Mouse (Mus musculus) testis, postnatal 10 days (tissue): Measurements from ENCODE around the gene Cx3cr1.
"Not testable (repeated sequence)": the region's sequence is repeated elsewhere in the genome, so short reads cannot be mapped to it uniquely, and the experiment has no call there.

Experiments used
- DNase-seq: peaks from one replicate; pipeline ENCODE4 v3.0.0; 2021; ENCODE audit warnings: low spot score

Gene Cx3cr1

DNA sequence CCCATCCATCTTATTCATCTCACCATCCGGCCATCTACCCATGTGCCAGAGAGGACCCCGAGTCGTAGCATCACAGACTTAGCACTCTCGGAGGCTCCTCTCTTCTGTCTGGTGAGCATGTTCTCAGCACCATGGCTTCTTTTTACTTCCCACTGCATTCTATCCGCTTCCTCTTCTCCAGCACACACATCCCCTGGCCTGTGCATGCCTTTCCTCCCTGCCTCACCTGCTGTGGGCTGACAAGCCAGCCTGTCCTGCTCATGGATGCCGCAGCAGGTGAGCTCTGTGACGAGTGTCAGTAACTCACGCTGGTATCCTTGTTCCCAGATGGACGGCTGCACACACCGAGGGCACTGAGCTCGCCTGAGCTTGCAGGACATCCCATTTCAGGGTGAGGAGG, at the start of gene Cx3cr1:
Cx3cr1 (minus strand) TSS at position 101 of the 400 bp plus-strand sequence.
- DNase-seq: no peak

DNA sequence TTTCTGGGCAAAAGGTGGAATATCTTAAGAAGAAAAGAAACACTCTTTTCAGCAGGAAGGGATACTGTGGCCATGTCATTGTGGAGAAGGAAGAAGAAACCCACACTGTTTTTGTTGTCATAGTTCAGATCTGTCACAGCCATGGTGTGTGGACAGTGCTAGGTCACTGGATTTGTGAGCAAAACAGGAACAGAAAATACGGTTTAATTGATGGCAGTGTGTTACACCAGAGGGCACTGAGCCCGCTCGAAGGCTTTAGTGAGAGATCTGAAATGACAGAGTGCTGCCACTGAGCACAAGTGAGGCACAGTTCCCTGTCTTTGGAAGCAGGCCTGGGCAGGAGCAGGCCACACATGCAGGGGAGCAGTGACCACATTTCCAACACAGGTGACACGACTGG, 48.5 kb upstream of the Cx3cr1 start:
- peak; percentile 36 for DNase-seq

DNA sequence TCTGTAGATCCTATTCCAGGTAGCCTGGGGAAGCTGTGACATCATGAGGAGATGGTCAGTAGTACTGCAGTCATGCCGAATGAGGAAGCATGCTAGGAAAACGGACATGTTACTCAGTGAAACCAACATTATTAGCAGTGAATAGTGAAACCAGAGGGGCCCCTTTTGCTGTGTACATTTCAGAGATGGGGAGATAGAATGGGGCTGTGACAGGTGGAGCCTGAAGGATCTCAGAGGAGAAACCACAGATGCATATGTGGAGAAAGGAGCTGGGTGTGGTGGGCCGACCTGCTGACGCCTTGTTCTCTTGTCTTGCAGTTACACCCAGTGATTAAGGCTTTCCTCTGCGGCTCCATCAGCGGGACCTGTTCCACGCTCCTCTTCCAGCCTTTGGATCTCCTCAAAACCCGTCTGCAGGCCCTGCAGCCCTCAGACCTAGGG, 46.5 kb upstream of the Cx3cr1 start:
- no peak for DNase-seq

DNA sequence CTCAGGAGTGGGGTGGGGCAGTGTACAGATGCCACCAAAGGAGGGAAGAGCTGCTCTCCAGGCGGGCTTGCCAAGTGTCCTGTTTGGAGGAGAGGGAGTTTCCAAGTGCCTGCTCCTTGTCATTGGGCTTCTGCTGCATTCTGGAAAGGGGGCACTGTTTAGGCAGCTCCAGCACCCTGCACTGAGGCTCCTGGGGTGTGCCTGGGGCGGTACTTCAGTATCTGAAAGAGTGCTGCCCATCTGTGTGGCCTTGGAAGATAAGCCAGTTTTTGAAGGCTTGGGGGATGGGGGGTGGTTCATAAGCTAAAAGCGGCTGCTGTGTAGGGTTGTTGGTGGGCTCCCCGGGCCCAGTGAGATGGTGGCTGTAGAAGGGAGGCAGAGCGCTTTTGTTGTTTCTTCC, 45.9 kb upstream of the Cx3cr1 start:
- peak; percentile 37 for DNase-seq

DNA sequence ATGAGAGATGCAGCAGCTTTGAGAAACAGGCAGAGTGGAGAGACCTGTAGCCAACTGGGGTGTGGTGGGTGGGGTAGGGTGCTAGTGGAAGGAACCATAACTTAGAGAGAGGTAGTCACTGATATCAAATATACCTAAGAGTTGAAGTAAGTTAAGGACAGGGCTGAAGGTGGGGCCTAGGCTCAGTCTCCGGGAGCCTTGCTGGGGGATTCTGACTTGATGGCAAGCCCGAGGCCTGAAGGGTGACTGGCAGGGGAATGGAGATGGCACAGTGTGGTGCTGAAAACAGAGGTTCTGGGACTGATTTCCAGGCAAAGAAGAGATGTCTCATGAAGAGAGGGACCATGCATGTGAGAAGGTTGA, 45.1 kb upstream of the Cx3cr1 start:
- DNase-seq: no peak

DNA sequence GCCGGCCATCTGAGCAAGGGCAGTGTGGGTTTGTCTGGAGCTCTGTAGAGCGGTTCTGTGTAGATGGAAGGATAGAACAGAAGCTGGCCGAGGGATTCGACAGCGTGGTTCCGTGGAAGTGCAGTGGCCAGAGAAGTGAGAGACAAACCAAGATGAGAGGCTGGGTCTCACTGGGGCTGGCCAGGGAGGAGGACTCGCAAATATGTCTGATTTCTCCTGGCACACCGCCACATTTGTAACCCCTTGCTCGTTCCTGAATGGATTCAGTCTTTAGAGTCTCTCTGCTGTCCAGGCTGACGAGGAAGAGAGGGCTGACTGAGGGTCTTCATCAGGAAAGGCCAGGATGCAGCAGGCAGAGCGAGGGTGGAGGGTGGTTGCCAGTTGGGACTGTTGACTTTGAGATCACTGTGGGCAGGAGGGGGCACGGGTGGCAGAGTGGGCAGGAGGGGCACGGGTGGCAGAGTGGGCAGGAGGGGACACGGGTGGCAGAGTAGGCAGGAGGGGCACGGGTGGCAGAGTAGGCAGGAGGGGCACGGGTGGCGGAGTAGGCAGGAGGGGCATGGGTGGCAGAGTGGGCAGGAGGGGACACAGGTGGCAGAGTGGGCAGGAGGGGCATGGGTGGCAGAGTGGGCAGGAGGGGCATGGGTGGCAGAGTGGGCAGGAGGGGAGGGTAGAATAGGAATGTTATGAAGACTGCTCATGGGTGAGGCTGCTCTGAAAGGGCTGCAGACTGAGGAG, 44.5 kb upstream of the Cx3cr1 start:
- peak; percentile 55 for DNase-seq

DNA sequence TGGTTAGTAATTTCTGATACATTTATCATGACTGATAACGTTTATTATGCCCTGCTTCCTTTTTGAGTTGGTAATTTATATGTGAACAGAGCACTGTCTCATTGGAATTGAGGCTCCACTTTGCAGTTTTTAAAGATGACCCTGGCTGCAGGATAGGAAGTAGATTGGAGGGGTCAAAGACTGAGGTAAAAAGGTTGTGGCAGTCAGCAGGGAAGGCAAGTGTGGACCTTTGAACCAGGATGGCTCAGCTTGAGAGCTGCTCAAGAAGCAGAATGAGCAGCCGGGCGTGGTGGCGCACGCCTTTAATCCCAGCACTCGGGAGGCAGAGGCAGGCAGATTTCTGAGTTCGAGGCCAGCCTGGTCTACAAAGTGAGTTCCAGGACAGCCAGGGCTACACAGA, 43.8 kb upstream of the Cx3cr1 start:
- DNase-seq: no peak

DNA sequence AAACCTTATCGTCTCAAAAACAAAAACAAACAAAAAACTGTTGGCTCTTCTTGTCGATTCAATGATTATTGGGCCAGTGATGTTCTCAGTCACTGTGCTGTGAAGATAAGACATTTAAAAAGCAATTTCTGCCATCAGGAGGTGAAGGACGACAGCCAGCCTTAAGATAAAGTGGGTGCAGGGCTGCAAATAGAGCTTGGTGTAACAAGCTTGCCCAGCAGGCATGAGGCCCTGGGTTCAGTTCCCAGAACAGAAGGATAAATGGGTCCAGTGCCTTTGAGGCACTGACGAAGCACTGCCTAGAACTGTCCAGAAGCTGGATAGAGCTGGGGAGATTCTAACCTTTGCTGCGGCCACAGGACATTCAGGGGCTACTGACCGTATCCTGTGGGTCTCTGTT, 42.8 kb upstream of the Cx3cr1 start:
- DNase-seq: no peak

DNA sequence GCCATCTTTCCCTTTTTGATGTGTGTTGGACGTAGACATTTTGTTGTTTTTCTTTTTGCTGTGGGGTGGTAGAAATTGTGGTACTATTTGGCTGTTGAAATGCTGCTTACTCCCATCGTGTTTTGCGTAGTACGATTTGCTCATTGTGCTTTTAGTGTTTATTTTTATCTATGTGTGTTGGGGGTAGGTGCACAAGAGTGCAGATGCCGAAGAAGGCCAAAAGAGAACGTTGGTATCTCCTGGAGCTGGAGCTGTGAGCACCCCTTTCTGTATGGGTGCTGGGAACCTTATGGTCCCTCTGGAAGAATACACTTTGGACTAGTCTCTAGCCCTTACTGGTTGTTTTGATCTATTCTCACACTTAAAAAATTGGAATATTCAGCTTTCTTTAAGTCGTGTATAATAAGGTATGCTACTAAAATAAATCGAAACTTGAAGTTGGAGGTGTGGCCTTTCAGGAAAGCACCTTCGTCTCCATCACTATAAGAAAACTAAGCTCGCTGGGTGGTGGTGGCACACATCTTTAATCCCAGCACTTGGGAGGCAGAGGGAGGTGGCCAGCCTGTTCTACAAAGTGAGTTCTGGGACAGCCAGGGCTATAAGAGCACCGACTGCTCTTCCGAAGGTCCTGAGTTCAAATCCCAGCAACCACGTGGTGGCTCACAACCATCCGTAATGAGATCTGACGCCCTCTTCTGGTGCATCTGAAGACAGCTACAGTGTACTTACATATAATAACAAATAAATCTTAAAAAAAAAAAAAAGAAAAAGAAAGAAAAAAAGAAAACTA, 41.7 kb upstream of the Cx3cr1 start:
- peak; percentile 32 for DNase-seq

DNA sequence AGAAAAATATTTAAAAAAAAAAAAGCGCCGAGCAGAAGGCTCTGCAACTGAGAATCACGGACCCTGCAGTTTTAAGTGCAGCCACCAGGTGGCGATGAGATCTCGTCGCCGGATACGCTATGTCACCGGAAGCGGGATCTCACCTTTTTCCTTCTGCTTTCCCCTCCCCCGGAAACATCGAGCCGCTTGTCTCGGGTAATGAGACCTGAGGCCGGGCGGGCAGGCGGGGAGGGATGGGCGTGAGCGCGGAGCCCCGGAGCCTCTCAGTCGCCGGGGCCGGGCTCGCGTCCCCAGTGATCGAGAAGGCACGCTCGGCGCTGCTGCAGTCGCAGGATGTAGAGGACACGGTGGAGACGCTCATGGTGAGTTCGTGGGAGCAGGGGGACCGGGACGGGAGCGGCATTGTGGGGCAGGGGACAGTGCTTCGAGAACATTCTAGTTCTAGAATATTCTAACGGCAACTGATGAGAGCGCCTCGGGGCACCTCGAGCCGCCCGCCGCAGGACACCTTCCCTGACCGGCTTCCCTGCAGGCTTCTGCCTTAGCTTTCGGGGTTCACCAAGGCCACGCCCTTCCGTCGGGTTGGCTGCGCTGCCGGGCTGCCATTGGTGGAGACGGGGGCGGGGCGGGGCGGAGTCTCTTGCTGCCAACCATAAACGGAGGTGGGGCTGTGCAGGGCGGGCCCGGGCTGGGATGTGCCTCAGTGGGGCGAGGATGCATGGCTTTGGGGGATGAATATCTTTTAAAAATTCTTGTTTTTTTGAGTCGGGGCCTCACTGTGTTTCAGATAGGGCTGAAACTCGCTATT, 40.7 kb upstream of the Cx3cr1 start, which contains the start of gene Slc25a38:
Slc25a38 (plus strand) TSS at position 164 of the 808 bp plus-strand sequence.
- peak; percentile 99 for DNase-seq

DNA sequence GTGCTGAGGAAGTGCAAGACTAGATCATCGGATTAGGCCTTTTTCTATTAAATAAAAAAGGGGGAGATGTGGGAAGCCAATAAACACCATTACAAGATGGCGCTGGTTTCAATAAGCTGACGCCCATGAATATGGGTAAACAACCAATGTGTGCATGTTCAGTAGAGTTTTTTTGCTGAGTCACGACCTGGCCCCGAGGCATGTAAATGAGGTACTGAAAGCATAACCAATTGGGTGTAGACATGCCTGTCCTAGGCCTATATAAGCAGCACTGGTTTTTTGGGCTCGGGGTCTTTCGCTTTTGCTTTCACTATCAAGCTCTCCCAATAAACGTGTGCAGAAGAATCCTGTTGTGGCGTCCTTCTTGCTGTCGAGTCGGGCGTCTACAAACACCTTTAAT, 39.3 kb upstream of the Cx3cr1 start:
- not testable (repeated sequence) for DNase-seq

DNA sequence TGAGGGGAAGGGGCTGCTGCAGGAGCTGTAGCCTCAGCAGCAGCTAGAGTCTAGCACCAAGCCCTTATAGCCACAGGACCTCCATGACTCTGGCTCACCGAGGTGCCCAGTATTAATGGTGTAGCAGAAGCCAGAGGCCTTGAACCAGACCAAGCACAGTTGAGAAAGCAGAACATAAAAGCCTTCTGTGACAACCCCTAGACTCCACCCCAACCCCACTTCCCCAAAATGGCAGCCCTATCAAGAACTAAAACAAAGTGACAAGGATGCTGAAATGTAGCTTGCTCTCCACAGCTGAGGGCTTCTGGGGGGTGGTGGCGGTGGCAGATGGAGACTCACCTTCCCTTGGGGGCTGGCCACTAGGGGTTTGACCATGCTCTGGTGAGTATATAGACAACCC, 31.5 kb upstream of the Cx3cr1 start:
- DNase-seq: no peak

DNA sequence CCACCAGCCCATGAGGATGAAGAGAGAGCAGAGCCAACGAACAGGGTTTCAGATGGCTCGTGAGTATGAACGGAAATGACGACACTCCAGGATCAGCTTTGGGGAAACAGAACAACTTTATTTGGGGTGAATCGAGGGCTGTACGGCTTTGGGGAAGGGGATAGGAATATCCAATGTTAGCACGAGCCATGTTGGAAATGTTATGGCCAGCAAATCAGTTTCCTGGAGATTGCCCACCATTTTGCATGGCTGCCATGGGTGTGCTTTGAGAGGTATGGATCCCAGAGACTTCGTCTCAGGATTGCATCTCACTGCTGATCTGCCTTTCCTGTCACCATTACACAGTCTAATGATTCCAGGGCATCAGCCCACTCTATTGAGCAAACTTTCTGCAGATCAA, 29.6 kb upstream of the Cx3cr1 start:
- DNase-seq: no peak

DNA sequence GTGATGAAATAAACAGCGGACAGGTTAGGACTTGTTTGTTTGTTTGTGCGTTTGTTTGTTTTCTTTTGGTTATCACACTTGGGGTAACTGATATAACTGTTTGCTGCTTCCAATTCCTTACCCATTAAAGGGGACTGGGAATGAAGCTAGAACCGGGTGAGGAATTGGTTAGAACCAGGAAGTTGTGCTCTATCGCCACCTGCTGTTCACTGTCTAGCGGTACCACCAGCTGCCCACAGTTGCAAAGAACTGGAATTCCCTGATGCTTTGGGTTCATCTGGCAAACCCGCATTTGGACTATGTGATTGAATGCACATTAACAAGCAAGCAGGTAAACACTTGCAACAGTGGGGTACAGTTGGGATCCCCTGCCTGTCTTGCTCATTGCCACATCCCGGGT, 29.0 kb upstream of the Cx3cr1 start:
- DNase-seq: peak; percentile 83

DNA sequence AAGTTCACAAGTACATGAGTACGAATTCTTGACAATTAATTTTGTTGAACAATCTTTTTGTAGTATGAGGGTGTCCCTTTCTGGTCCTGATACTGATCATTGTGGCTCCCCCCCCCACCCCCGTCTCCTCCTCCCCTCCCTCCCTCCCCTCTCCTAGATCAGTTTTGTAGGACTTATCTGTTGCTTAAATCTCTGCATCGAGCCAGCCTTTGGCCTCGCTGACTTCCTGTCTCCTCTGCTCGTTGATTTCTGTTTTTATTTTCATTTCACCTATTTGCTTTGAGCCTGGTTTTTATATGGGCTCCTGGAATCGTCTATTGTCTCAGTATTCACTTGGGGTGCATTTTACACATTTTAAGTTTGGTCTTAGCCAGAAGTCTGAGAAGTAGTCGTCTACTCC, 26.2 kb upstream of the Cx3cr1 start:
- DNase-seq: no peak

DNA sequence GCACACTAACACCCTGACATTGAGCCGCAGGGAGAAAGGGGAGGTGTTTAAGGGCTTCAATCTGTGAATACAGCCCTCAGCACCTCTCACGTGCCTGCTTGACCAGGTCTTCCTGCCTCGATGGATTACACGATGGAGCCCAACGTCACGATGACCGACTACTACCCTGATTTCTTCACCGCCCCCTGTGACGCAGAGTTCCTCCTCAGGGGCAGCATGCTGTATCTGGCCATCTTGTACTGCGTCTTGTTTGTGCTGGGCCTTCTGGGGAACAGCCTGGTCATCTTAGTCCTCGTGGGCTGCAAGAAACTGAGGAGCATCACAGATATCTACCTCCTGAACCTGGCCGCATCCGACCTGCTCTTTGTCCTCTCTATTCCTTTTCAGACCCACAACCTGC, 24.0 kb upstream of the Cx3cr1 start:
- DNase-seq: no peak

DNA sequence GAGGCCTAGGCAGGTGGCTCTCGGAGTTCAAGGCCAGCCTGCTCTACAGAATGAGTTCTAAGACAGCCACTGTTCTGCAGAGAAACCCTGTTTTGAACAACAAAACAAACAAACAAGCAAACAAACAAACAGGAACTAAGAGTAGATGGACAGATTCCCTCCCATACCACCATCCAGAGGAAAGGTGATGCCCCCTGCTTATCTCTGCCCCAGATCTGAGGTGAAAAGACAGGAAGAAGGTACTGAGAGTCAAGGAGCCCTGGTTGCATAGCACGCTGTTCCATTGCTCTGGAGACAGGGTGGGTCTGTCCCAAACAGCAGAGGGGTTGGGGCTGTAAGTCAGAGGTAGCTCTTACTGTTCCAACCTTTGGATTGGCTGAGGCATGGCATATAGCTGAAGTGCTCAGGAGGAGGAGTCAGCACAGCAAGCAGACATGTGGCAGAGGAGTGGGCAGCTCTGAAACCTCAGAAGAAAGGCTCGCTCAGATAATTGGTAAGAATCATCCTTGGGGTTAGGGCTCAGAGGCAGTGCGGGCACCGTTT, 22.1 kb upstream of the Cx3cr1 start, which contains the start of gene Ccr8:
Ccr8 (plus strand) TSS at position 419 of the 543 bp plus-strand sequence.
- DNase-seq: no peak

DNA sequence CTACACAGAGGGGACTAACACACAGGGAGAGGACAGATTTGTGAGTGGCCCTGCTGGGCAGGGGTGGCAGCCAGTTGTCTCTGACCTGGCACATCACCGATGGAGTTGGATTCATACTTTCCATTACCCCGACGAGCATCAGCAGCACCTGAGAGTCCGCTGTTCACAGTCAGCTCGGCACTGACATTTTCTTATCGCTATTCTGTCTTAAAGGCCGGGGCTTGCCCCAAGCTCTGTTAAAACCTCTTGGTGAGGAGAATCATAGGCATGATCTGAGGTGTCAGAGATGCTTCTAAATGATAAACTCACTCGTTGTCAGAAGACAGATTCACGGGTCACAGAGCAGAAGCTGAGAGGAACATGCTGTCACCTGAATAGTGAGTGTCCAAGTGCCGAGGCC, 21.4 kb upstream of the Cx3cr1 start:
- no peak for DNase-seq

DNA sequence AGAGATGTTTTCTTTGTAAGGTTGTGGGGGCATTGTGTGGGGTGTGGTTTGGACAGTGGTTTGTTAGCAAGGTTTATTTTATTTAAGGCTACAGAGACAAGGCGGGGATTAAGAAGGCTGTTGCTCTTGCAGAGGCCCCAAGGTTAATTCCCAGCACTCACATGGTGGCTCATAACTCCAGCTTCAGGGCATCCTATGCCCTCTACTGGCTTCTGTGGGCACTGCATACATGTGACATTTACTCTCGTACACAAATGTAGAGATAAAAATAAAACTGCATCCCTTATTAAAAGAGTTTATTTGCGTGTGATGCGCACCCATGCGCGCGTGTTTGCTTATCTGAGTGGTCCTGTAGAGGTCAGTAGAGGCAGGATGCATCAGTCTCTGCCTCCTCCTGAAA, 19.4 kb upstream of the Cx3cr1 start:
- DNase-seq: no peak

DNA sequence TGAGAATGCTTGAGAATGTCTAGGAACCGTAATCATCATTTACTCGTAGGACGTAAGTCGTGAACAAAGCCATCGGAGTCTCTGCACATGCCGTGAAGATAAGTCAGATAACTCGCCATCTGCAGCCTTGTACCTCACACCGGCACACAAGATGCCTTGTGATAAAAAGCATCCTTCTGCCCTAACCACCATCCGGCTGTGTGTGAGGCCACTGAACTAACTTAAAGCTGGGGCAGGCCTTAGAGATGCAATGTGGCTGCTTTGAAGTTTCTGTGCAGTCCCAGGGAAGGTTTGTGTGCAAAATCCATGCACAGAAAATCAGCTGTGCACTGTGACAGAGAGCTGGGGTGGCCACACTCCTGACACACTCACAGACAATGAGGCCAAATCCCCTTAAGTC, 14.7 kb upstream of the Cx3cr1 start:
- DNase-seq: no peak

DNA sequence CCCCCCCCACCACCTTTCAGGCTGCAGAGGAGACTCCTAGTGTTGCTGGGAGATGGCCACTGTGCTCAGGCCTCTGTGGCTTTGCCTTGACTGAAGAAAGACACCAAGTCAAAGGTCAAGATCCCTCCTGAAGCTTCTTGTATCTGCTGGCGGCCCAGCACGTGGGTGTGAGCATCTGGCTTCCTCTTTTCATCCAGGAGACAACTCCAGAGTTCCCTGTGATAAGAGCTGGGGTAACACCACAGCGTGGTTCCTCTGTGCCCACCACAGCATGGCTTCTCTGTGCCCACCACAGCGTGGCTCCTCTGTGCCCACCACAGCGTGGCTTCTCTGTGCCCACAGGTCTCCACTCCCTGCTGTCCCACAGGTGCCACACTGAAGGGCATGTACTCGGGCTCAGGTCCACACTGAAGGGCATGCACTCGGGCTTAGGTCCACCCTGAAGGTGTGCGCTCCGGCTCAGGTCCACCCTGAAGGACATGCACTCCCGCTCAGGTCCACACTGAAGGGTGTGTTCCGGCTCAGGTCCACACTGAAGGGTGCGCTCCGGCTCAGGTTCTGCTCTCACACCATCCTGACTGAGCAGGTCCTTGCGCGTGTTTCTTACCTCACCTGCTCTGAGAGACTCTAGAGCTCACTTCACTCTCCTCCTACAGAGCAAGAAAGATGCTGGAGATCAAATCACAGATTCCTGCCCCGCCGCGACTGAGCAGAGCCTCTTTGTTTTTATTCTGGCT, 13.6 kb upstream of the Cx3cr1 start:
- DNase-seq: no peak

DNA sequence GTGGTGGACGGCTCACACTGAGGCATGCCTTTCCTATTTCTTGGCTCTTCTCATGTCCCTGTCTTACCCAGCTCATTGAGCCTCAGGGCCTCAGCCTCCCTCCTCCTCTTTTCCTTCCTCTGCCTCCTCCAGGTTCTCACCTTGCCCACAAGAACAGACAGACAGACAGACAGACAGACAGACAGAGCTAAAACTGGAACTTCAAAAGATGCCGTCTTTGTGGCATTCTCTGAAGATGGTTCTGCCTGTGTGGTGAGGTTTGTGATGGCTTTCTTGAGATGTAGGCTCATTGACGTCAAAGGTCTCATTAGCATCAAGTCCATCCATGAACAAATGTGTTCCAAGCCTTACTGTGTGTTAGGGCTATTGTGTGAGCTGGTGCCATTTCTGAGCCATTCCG, 13.0 kb upstream of the Cx3cr1 start:
- no peak for DNase-seq
